Mouse (Mus musculus) G1E (cell line): ENCODE results near the gene Olfr734.

Experiments used
- CTCF ChIP-seq: IDR thresholded peaks from 2 replicates; pipeline ENCODE4 v1.5.1; 2012; ENCODE audit warnings: low read depth, low read length, inconsistent platforms, mixed read lengths
- GATA1 ChIP-seq: IDR thresholded peaks from 2 replicates; pipeline ENCODE4 v1.6.1; 2012; ENCODE audit warnings: borderline replicate concordance, low read length, inconsistent platforms, mixed read lengths
- GATA2 ChIP-seq: IDR thresholded peaks from 2 replicates; pipeline ENCODE4 v1.6.1; 2012; ENCODE audit warnings: low read depth, low read length, inconsistent platforms, borderline replicate concordance
- TAL1 ChIP-seq: conservative IDR thresholded peaks from 2 replicates; pipeline ENCODE4 v1.6.1; 2012; ENCODE audit warnings: low read depth, low read length, inconsistent platforms, mixed read lengths

GRCm38 (mm10) chr14:50326661-50327060, at the start of gene Olfr734:
- TF ChIP-seq TAL1 = no peak
- TF ChIP-seq CTCF = no peak
- no peak for TF ChIP-seq GATA1
- no peak for TF ChIP-seq GATA2
